Mouse (Mus musculus) thymus, adult 2 months (tissue): ENCODE measurements around the gene Sult1a1.

Experiments
- CTCF ChIP-seq: fragments of 200-500 bp; IDR thresholded peaks from 2 replicates; pipeline ENCODE4 v1.5.1; 2012; ENCODE audit warnings: mild to moderate bottlenecking, control low read depth, low read length, moderate library complexity, borderline replicate concordance; ENCODE audit not compliant: control insufficient read depth, poor library complexity, insufficient read depth; ENCODE audit errors: extremely low read depth
- POLR2A ChIP-seq: fragments of 200-500 bp; IDR thresholded peaks from 2 replicates; pipeline ENCODE4 v1.6.1; 2012; ENCODE audit warnings: mild to moderate bottlenecking, low read length, control low read depth, moderate library complexity; ENCODE audit not compliant: control insufficient read depth, poor library complexity, insufficient read depth; ENCODE audit errors: extremely low read depth

DNA sequence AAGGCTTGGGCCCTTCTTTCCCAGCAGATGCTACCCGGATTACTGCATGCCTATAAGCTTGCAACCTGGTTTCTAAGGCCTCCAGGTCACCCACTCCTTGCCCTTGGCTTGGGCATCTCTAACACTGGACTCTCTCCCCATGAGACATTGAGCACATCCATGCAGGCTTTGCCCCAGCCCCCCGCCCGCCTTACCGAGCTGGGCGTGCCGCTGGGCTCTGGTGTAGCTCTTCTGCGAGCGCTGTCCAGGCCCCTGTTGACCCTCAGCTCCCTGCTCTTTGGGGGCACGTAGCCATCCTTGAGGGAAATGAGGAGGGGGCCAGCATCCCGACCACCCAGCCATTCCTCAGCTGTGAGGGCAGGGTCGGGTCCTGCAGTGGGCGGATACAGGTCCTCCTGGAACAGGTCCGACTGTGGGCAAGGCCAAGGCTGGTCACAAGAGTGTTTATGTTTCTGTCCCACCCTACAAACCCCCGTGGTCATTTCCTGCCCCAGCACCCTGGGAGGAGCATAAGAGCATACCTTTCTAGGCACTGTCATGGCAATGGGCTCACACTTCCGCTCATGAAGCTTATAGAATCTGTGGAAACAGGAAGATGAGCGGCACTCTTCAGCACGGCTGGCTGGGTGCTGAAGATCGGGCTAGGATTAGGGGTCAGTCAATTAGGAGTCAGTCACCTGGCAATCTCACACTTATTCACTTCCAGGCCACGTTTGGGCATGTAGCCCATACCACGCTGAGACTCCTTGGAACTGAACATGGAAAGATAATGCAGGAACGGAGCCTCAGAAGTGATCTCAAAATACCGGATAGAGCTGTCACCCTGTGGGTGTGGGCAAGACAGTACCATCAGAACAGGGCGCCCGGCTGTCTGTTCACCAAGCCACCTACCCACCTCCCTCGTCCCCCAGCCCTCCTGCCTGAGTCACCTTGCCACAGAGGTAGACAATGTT, 24.1 kb upstream of the Sult1a1 start:
- no peak for TF ChIP-seq CTCF
- TF ChIP-seq POLR2A: no peak
